Mouse (Mus musculus): Measurements from ENCODE around the gene Mtmr12.

Mtmr12 gene

GRCm38 (mm10) chr15:12236961-12237360 is 32.1 kb downstream of the Mtmr12 start:
- no peak for DNase-seq

GRCm38 (mm10) chr15:12237539-12237938 is 32.7 kb downstream of the Mtmr12 start:
- no peak for DNase-seq

- no peak for DNase-seq
Observed at GRCm38 (mm10) chr15:12238337-12238736, 33.5 kb downstream of the Mtmr12 start.

DNA sequence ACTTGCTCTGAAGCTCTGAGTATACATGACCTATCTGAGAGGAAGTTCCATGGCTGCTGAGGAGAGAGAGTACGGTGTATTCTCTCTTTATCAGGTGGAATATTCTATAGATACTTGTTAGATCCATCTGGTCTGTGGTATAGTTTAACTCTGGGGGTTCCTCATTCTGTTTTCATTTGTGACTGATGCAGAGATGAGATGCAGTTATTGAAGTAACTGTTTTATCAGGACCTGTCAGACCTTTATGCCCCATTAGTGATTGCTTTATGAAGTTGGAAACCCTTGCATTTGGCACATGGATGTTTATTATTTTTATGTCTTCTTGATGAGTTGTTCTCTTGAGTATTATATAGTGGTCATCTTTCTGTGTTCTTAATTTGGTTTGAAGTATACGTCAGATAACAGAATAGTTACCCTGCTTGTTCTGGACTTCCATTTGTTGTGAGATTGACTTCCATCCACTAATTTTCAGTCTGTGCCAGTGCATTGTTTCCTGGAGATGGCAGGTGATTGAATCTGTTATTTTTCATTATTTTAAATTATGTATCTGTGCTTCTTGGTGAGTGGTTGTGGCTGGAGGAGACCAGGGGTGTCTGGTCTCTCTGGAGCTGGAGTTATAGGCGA is 36.0 kb downstream of the Mtmr12 start:
- DNase-seq = no peak

GRCm38 (mm10) chr15:12243792-12244191 is 39.0 kb downstream of the Mtmr12 start:
- no peak for DNase-seq

DNA sequence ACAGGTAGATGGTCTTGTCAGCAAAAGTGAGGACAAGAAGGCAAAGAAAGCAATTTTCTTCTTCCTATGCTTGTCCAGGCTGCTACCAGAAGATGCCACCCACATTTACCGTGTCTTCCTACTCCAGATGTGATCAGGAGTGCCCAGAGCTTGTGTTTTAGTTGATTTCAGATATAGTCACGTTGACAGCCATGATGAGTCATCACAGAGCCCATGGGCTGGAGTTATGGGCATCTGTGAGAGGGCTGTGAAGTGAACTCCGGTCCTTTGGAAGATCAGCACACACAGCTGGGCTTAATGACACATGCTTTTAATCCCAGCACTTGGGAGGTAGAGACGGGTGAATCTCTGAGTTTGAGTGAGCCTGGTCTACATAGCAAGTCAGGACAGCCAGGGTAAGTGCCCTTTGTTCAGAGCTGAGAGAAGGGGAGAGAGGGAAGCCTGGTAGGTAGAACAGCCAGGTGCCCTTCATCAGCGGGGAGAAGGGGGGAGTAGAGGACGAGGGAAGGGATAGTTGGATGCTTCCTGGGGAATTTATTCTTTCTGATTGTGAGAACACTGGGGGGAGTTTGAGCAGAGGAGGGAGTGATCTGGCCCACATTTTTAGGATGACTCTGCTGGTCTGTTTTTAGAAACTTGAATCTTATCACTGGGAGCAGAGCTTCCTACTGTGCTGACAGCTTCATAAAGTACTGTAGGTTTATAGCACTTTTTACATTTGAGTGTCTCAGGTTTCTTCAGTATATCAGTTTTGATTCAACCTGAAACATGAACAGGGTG is 40.9 kb downstream of the Mtmr12 start:
- no peak for DNase-seq

GRCm38 (mm10) chr15:12246360-12247158 is 41.7 kb downstream of the Mtmr12 start:
- no peak for DNase-seq

DNA sequence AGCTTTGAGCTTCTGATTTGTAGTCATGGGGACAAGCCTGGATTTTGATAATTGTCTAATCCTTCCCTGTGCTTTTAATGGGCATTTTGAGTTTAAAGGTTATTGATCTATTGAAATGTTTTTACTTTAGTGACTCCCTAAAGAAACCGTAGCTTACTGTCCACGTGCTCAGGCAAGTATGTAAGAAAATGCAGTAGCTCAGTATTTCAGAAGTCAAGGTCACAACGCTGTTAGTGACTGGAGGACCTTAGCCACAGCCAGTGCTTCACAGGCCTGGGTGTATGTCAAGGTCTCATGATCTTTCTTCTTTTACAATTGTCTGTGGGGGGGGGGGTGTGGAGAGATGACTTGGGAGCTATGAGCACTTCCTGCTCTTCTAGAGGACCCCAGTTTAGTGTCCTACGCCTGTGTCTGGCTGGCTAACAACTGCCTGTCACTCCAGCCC is 42.4 kb downstream of the Mtmr12 start:
- DNase-seq = no peak

DNA sequence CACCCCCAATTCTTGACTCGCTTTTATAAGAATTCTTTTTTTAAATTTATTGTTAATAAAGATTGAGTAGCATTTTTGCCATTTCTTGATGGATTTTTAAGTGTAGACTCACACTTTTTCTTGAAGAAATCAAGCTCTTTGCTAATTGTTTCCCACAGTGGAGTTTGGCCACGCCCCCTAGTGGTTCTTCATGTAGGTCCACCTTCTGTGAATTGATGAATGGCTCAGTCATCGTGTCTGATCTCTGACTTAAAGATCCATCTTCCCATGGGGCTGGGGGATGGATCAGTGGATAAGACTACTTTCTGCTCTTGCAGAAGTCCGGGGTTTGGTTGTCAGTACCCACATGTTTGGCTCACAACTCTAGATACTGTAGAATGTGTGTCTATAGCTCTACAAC is 43.5 kb downstream of the Mtmr12 start:
- peak; percentile 60 to 67 for DNase-seq

GRCm38 (mm10) chr15:12250350-12250749 is 45.5 kb downstream of the Mtmr12 start:
- DNase-seq = no peak

DNA sequence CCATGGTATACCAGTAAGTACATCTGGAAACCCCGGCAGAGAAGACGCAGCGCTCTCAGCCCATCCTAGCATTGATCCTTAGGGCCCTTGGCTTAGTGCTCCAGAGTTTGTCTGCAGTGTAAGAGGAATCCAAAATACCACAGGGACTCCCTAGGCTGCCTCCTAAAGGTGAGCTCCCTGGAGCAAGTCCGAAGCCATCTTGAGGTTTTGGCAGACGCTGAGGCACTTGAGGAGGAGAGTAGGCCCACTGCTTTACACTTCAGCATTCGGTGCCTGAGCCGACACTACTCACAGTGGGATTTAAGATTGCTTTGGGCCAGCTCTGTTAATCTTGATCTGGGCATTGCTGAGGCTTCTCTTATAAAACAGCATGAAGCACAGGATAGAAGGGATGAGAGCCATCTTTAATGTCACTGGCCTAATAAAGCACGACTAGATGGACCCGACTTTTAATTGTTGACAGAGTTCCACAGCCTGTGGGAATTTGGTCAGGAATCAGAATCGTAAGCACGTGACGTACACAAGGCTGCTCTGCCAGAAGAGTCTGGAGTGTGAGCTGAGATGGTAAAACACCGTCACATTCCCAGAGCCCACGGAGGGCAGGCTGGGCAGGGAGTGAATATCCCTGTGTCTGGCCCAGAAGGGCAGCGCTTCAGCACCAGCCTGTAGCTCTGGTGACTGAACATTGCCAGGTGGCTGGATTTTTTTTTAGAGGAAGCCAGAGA is 46.8 kb downstream of the Mtmr12 start:
- peak in 1 of 2 experiments; percentile 35 for DNase-seq

DNA sequence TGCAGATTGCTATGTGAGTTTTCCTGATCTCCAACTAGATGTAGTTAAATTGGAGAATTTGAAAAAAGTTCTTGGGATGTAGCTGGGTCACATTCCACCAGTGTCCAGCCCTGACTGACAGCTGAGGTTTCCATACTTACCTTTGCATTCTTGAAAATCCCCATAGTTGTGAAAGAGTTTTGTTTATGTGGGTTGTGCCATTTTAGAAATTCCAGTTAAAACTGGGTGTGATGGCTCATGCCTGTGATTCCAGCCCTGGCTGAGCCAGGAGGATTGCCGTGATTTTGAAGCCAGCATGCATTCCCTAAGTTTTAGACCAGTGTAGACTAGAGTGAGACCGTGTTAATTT is 47.3 kb downstream of the Mtmr12 start:
- DNase-seq = no peak

- DNase-seq = no peak
Observed at GRCm38 (mm10) chr15:12257730-12258494, 53.1 kb downstream of the Mtmr12 start.

DNA sequence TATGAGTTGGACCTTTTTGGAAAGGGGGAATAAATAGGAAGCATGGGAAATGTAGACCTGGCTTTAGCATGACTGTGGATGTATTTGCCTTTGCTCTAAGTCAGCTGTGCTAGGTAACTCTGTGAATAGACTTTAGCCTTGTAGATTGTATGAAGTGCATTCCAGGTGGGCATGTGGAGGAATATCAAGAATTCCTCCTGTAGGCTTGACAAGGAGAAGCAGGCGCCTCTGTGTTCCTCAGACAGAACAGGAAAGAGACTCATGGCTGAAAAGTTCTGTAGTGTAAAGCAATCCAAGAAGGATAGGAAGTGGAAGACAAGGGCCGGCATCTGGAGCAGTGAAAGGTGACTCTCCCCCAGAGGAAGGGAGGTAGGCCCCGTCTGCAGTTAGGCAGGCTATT is 58.2 kb downstream of the Mtmr12 start:
- no peak for DNase-seq

DNA sequence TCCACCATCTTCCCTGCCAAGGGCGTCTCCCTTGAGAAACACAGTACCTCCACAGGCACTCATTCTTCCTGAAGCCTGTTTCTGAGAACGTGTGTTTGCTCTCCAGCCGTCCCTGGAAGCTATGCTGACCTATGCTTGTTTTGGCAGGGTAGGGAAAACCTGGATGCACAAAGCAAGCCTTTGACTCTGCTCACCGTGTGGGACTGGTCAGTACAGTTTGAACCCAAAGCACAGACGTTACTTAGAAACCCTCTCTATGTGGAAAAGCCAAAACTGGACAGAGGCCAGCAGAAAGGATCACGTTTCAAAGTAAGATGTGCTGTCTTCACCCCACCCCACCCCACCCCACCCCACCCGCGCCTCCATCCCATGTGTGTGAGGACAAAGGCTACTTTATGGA is 61.6 kb downstream of the Mtmr12 start:
- no peak for DNase-seq

DNA sequence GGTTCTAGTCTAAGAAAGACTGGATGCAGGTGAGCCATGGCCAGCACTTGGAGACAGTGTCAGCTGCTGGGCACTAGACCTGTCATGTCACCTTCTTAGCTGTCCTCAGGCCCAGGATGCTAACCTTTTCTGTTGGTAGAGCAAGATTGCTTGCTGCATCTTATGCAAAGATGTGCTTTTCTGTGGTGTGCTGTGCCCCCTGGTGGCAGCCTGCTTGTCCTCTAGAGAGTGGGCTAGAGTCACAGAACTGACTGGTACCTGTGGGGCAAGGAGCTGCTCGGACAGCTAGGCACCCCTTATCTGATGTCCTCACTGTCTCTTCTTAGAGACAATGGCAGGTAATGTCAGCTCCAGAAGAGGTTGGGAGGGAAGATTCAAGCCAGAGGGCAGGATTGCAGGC is 63.2 kb downstream of the Mtmr12 start:
- DNase-seq = peak; percentile 77 to 85

GRCm38 (mm10) chr15:12271340-12271739 is 66.5 kb downstream of the Mtmr12 start:
- DNase-seq = no peak

DNA sequence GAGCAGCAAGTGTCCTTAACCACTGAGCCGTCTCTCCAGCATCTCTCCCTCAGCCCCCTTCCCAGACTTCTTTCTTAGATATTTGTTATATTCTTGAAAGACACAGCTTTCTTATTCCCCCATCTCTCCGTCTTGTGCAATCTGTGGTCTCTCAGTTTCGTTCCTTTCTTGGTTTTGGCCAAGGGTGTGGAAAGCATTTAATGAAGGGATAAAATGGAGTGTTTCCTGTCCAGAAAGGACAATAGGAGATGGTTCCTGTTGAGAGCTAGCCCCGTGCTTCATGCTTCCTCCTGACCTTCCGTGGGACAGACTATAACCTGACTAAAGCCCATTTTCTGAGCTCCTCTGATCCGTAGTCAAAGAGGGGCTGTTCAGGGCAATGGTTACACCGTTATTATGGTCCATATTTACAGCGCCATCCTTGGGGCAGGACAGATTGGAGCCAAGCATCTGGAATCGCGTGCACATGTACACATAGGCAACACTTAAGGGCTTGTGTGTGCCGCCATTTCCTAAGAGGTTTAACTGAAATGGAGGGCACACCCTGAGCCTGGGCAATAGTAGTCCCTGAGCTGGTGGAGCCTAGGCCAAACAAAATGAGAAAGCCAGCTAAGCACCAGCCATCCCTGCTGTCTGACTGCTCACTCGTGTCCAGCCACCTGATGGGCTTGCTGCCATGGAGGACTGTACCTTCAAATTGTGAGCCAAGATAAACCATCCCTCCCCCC is 68.7 kb downstream of the Mtmr12 start:
- DNase-seq = peak; percentile 19 to 20

GRCm38 (mm10) chr15:12274053-12274769 is 69.4 kb downstream of the Mtmr12 start:
- no peak for DNase-seq

- no peak for DNase-seq
Observed at GRCm38 (mm10) chr15:12275091-12275623, 70.3 kb downstream of the Mtmr12 start.

- no peak for DNase-seq
Observed at GRCm38 (mm10) chr15:12279816-12280215, 75.0 kb downstream of the Mtmr12 start.
